Mouse (Mus musculus): ENCODE data around the gene Bag5.

DNA sequence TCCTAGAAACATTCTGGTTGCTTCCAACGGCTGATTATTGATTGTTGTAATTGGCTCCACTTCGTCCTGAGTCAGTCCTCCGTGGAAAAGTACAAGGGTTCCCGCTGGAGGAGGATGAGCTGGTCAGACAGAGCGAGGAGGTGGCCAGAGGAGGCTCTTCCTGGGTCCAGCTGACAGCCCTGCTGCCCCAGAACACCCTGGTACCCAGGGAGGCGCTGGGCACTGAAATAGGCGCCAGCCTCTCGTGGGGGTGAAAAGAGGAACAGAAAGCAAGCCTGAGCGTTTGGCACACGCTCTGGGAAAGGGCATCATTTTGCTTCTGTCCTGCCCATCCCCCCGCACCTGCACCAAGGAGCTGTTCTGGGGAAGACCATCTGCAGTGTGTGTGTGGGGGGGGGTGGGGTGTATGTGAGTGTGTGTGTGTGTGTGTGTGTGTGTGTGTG, 30.9 kb upstream of the Bag5 start:
- TF ChIP-seq POLR2A (IDR thresholded peaks at IDR 0.05; ENCODE audit: insufficient read depth, low read depth, low read length): no peak
- TF ChIP-seq EP300 (IDR thresholded peaks at IDR 0.05; ENCODE audit: insufficient read depth, low read depth, low read length): no peak
- TF ChIP-seq CTCF (IDR thresholded peaks at IDR 0.05): no peak
